Mouse (Mus musculus) stomach, embryonic 14.5 days (tissue): Measurements from ENCODE around the gene Hba-a1. TPM values are rescaled to one million over a fixed set of nuclear protein-coding genes. Genes with fewer than 3 reads are reported as not detected.

Source experiments
- ATAC-seq: fragments of 200-750 bp; cut with Nextera tagmentation; 2 replicates; pipeline ENCODE4 v1.8.0; 2017; ENCODE audit warnings: low read depth, moderate TSS enrichment; ENCODE audit not compliant: insufficient number of reproducible peaks, insufficient read depth, low FRiP score
- H3K27ac ChIP-seq: fragments of 300-500 bp; sonication (generic); 2 replicates; pipeline ENCODE4 v1.5.1; 2014; ENCODE audit warnings: mild to moderate bottlenecking, low read length, moderate library complexity, mixed read lengths
- H3K27me3 ChIP-seq: fragments of 300-500 bp; sonication (generic); 2 replicates; pipeline ENCODE4 v1.6.1; 2014; ENCODE audit warnings: low read length, control low read depth, mixed read lengths; ENCODE audit not compliant: control insufficient read depth, insufficient read depth
- H3K36me3 ChIP-seq: fragments of 300-500 bp; sonication (generic); 2 replicates; pipeline ENCODE4 v1.6.1; 2014; ENCODE audit warnings: mild to moderate bottlenecking, control low read depth, low read length, moderate library complexity, mixed read lengths; ENCODE audit not compliant: control insufficient read depth, insufficient read depth
- H3K4me1 ChIP-seq: fragments of 300-500 bp; sonication (generic); 2 replicates; pipeline ENCODE4 v1.6.1; 2014; ENCODE audit warnings: low read length, control low read depth, mixed read lengths; ENCODE audit not compliant: control insufficient read depth, insufficient read depth
- H3K4me2 ChIP-seq: fragments of 300-500 bp; sonication (generic); replicated peaks from 2 replicates; pipeline ENCODE4 v1.6.1; 2014; ENCODE audit warnings: low read depth, low read length, control low read depth
- H3K4me3 ChIP-seq: fragments of 300-500 bp; sonication (generic); 2 replicates; pipeline ENCODE4 v1.5.1; 2014; ENCODE audit warnings: low read depth, low read length, control low read depth
- H3K9ac ChIP-seq: fragments of 300-500 bp; sonication (generic); replicated peaks from 2 replicates; pipeline ENCODE4 v1.6.1; 2014; ENCODE audit warnings: low read depth, mild to moderate bottlenecking, control low read depth, low read length, moderate library complexity, mixed read lengths
- H3K9me3 ChIP-seq: fragments of 300-500 bp; sonication (generic); 2 replicates; pipeline ENCODE4 v1.6.1; 2016; ENCODE audit warnings: low read depth, low read length, control low read depth; ENCODE audit not compliant: control insufficient read depth
- WGBS: fragments of 180-500 bp; shearing (Covaris S2); extraction: QIAGEN DNeasy Blood & Tissue Kit; methylation state at CpG from one replicate; pipeline ENCODE4 v1.1.7; 2014; 5-methylcytosine and 5-hydroxymethylcytosine counted together
- polyA plus RNA-seq: library from polyadenylated mRNA; unstranded; fragments of >200 nt; fragmentation: Nextera tagmentation; extraction: Ambion mirVana; gene quantifications from 2 replicates; pipeline ENCODE4 v1.2.1, GENCODE M21; 2014

Gene Hba-a1
- polyA plus RNA-seq, 1 experiment from 2014 or later = 2,565 TPM

- H3K4me2 ChIP-seq = no peak overlapping the region
- peaks cover 21% of the 10 kb centered on the region for H3K36me3 ChIP-seq
- no peak overlapping the region for H3K27ac ChIP-seq
- ATAC-seq = 0 out of 2 replicates have a peak, but pooled peaks have one; percentile 51
- H3K4me3 ChIP-seq = no peak overlapping the region
- 63% methylated on average over 5 of the region's 5 CpGs for WGBS
- H3K9me3 ChIP-seq = no peaks in the 10 kb centered on the region
- no peak overlapping the region for H3K9ac ChIP-seq
- no peaks in the 10 kb centered on the region for H3K27me3 ChIP-seq
- H3K4me1 ChIP-seq = peaks cover 14% of the 10 kb centered on the region; the same call in 1 of the 2 replicates
These were observed 45.0 kb upstream of the Hba-a1 start for GRCm38 (mm10) chr11:32238093-32238860.

- Histone ChIP-seq H3K9me3 (no peaks in the 10 kb centered on the region), H3K4me3 (no peak overlapping the region), H3K4me2 (no peak overlapping the region), H3K4me1 (peaks cover 3% of the 10 kb centered on the region; the same call in 1 of the 2 replicates), H3K36me3 (peaks cover 24% of the 10 kb centered on the region), H3K9ac (no peak overlapping the region), H3K27me3 (no peaks in the 10 kb centered on the region), H3K27ac (no peak overlapping the region)
- ATAC-seq = no peak
These were observed 41.9 kb upstream of the Hba-a1 start for GRCm38 (mm10) chr11:32241391-32241790.

- Histone ChIP-seq H3K27me3 (no peaks in the 10 kb centered on the region), H3K4me1 (no peaks in the 10 kb centered on the region), H3K4me3 (no peak overlapping the region), H3K9me3 (no peaks in the 10 kb centered on the region), H3K36me3 (peaks cover 29% of the 10 kb centered on the region), H3K4me2 (no peak overlapping the region), H3K27ac (no peak overlapping the region), H3K9ac (no peak overlapping the region)
- WGBS = 85% methylated on average over 3 of the region's 3 CpGs
- no peak for ATAC-seq
These were observed 41.1 kb upstream of the Hba-a1 start for GRCm38 (mm10) chr11:32242209-32242608.

GRCm38 (mm10) chr11:32243205-32243955, 39.9 kb upstream of the Hba-a1 start:
- WGBS = 64% methylated on average over 7 of the region's 7 CpGs
- Histone ChIP-seq H3K27ac (no peak overlapping the region; the same call in 1 of the 2 replicates), H3K36me3 (peaks cover 29% of the 10 kb centered on the region), H3K27me3 (no peaks in the 10 kb centered on the region), H3K9me3 (no peaks in the 10 kb centered on the region), H3K4me3 (no peak overlapping the region), H3K9ac (no peak overlapping the region), H3K4me2 (no peak overlapping the region), H3K4me1 (no peaks in the 10 kb centered on the region)
- no peak for ATAC-seq

GRCm38 (mm10) chr11:32244064-32244463, 39.2 kb upstream of the Hba-a1 start:
- H3K4me1 ChIP-seq = no peaks in the 10 kb centered on the region
- 79% methylated on average over 3 of the region's 3 CpGs for WGBS
- H3K4me2 ChIP-seq = no peak overlapping the region
- no peaks in the 10 kb centered on the region for H3K27me3 ChIP-seq
- H3K9ac ChIP-seq = no peak overlapping the region
- ATAC-seq = no peak
- peaks cover 29% of the 10 kb centered on the region for H3K36me3 ChIP-seq
- H3K27ac ChIP-seq = no peak overlapping the region
- no peak overlapping the region for H3K4me3 ChIP-seq
- H3K9me3 ChIP-seq = no peaks in the 10 kb centered on the region

GRCm38 (mm10) chr11:32244617-32245016, 38.7 kb upstream of the Hba-a1 start:
- Histone ChIP-seq H3K4me2 (no peak overlapping the region), H3K9me3 (no peaks in the 10 kb centered on the region), H3K36me3 (peaks cover 35% of the 10 kb centered on the region), H3K9ac (no peak overlapping the region), H3K27me3 (no peaks in the 10 kb centered on the region), H3K27ac (no peak overlapping the region), H3K4me3 (no peak overlapping the region), H3K4me1 (no peaks in the 10 kb centered on the region)
- no peak for ATAC-seq
- 85% methylated on average over 1 of the region's 1 CpGs for WGBS

- Histone ChIP-seq H3K9me3 (no peaks in the 10 kb centered on the region), H3K4me3 (no peak overlapping the region), H3K27ac (no peak overlapping the region), H3K4me1 (no peaks in the 10 kb centered on the region), H3K27me3 (no peaks in the 10 kb centered on the region), H3K4me2 (no peak overlapping the region), H3K36me3 (peaks cover 36% of the 10 kb centered on the region), H3K9ac (no peak overlapping the region)
- peak; percentile 85; the same call in 1 of the 2 replicates for ATAC-seq
- WGBS = 94% methylated on average over 6 of the region's 6 CpGs
These were observed 37.7 kb upstream of the Hba-a1 start for GRCm38 (mm10) chr11:32245614-32246013.

- H3K9me3 ChIP-seq = no peaks in the 10 kb centered on the region
- no peak overlapping the region for H3K4me3 ChIP-seq
- H3K9ac ChIP-seq = no peak overlapping the region
- no peak overlapping the region for H3K4me2 ChIP-seq
- peaks cover 42% of the 10 kb centered on the region for H3K36me3 ChIP-seq
- H3K27me3 ChIP-seq = no peaks in the 10 kb centered on the region
- ATAC-seq = no peak
- H3K27ac ChIP-seq = no peak overlapping the region
- H3K4me1 ChIP-seq = no peaks in the 10 kb centered on the region
These were observed 36.2 kb upstream of the Hba-a1 start for GRCm38 (mm10) chr11:32247068-32247467.
